Mouse (Mus musculus): ENCODE measurements around the gene Golph3. TPM values are rescaled to one million over a fixed set of nuclear protein-coding genes. Genes with fewer than 3 reads are reported as not detected.

Golph3 gene
- 82.7 and 84.0 TPM in 2 replicates for polyA plus RNA-seq (2012; rRNA removed)

DNA sequence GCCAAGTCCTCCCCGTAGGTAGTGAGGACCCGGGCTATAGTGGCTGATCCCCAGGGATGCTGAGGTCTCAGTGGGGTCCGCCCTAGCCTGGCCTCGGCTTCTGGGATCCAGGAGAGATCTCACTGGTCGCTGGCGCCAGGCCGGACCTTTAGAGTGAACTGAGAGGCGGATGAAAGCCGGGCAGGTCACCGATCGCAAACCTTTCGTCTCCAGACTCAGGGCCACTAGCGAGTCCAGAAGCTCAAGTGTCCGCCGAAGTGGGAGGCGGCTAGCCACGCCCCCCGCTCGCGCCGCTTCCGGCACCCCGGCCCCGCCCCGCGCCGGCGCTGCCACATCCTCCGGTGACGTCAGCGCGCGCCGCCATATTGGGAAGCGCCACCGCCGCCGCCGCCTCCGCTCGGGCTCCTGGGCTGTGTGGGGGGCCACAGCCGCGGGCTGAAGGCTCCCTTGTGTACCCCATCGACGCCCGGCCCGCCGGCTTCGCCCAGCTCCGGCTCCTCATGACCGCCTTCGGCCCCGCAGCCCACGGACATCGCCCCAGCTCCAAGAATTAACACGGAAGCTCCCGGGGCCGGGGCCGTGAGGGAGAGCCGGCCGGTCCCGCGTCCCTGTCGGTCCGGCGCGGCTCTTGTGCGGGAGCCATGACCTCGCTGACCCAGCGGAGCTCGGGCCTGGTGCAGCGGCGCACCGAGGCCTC lies at the start of gene Golph3:
Golph3 (plus strand) TSS at position 360 of the 697 bp plus-strand sequence.
- DNase-seq (ENCODE audit: low read depth) = peak; percentile 97
- TF ChIP-seq CTCF (IDR thresholded peaks at IDR 0.05; ENCODE audit: borderline replicate concordance, extremely low read depth, insufficient read depth, insufficient read length) (no peak), POLR2A (IDR thresholded peaks at IDR 0.05; ENCODE audit: borderline replicate concordance, extremely low read depth, insufficient read depth, insufficient read length, poor library complexity, severe bottlenecking) (peak; percentile 90)

DNA sequence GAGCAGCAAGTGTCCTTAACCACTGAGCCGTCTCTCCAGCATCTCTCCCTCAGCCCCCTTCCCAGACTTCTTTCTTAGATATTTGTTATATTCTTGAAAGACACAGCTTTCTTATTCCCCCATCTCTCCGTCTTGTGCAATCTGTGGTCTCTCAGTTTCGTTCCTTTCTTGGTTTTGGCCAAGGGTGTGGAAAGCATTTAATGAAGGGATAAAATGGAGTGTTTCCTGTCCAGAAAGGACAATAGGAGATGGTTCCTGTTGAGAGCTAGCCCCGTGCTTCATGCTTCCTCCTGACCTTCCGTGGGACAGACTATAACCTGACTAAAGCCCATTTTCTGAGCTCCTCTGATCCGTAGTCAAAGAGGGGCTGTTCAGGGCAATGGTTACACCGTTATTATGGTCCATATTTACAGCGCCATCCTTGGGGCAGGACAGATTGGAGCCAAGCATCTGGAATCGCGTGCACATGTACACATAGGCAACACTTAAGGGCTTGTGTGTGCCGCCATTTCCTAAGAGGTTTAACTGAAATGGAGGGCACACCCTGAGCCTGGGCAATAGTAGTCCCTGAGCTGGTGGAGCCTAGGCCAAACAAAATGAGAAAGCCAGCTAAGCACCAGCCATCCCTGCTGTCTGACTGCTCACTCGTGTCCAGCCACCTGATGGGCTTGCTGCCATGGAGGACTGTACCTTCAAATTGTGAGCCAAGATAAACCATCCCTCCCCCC lies 47.8 kb upstream of the Golph3 start:
- no peak for TF ChIP-seq POLR2A (IDR thresholded peaks at IDR 0.05; ENCODE audit: borderline replicate concordance, extremely low read depth, insufficient read depth, insufficient read length, poor library complexity, severe bottlenecking)
- TF ChIP-seq CTCF (IDR thresholded peaks at IDR 0.05; ENCODE audit: borderline replicate concordance, extremely low read depth, insufficient read depth, insufficient read length) = no peak
- DNase-seq (ENCODE audit: low read depth) = no peak

GRCm38 (mm10) chr15:12274053-12274769 lies 47.0 kb upstream of the Golph3 start:
- TF ChIP-seq CTCF (IDR thresholded peaks at IDR 0.05; ENCODE audit: borderline replicate concordance, extremely low read depth, insufficient read depth, insufficient read length) (0 out of 2 replicates have a peak, but pooled peaks have one; percentile 16), POLR2A (IDR thresholded peaks at IDR 0.05; ENCODE audit: borderline replicate concordance, extremely low read depth, insufficient read depth, insufficient read length, poor library complexity, severe bottlenecking) (no peak)
- peak; percentile 44 for DNase-seq (ENCODE audit: low read depth)

GRCm38 (mm10) chr15:12275091-12275623 lies 46.1 kb upstream of the Golph3 start:
- DNase-seq (ENCODE audit: low read depth) = no peak
- no peak for TF ChIP-seq POLR2A (IDR thresholded peaks at IDR 0.05; ENCODE audit: borderline replicate concordance, extremely low read depth, insufficient read depth, insufficient read length, poor library complexity, severe bottlenecking)
- no peak for TF ChIP-seq CTCF (IDR thresholded peaks at IDR 0.05; ENCODE audit: borderline replicate concordance, extremely low read depth, insufficient read depth, insufficient read length)

DNA sequence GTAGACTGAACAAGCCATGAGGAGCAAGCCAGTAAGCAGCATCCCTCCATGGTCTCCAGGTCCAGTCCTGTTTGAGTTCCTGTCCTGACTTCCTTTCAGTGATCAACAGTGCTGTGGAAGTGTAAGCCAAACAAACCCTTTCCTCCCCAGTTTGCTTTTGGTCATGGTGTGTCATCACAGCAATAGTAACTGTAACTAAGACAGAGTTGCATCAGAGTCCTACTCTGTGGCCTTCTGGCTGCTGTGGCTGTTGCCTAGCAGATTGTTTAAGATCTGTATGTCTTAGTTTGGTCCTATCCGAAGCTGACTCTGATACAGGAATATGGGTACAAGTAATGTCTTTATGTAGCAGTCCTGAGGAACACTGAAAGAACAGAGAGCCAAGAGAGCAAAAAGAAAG lies 41.4 kb upstream of the Golph3 start:
- no peak for DNase-seq (ENCODE audit: low read depth)
- TF ChIP-seq POLR2A (IDR thresholded peaks at IDR 0.05; ENCODE audit: borderline replicate concordance, extremely low read depth, insufficient read depth, insufficient read length, poor library complexity, severe bottlenecking) (no peak), CTCF (IDR thresholded peaks at IDR 0.05; ENCODE audit: borderline replicate concordance, extremely low read depth, insufficient read depth, insufficient read length) (no peak)

DNA sequence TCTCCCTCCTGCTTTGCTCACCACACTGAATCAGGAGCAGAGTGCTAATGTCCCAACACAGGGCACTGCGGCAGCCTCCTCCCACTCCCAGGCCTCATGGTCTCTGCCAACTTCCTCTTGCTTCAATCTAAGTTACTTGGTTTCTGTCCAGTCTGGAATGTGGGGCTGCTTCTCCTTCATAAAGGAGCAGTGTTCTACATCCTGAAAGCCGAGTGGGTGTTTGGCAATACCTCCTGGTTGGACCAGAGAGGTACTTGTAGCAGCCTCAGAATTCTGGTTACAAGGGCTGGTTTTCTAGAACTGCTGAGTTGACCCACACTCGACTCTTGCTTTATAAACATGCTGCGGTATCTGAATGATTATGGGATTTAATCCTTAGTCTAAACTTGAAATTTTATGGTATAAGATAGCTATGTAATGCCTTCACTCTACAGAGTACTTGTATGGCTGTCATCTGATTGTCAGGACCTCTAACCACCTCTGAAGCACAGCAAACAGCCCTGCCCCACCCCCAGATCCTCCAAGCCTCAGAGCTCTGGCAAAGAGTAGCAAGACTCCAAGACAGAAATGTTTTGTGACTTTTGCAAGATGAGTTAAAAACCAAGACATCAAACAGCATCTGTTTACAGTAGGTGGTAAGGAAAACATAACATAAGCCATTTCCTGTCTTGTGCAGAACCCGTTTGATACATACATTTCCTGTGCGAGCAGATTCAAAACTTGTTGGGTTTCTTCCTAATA lies 36.3 kb upstream of the Golph3 start:
- TF ChIP-seq CTCF (IDR thresholded peaks at IDR 0.05; ENCODE audit: borderline replicate concordance, extremely low read depth, insufficient read depth, insufficient read length) = no peak
- no peak for TF ChIP-seq POLR2A (IDR thresholded peaks at IDR 0.05; ENCODE audit: borderline replicate concordance, extremely low read depth, insufficient read depth, insufficient read length, poor library complexity, severe bottlenecking)
- DNase-seq (ENCODE audit: low read depth) = no peak

GRCm38 (mm10) chr15:12285535-12285809 lies 35.8 kb upstream of the Golph3 start:
- TF ChIP-seq CTCF (IDR thresholded peaks at IDR 0.05; ENCODE audit: borderline replicate concordance, extremely low read depth, insufficient read depth, insufficient read length) = no peak
- TF ChIP-seq POLR2A (IDR thresholded peaks at IDR 0.05; ENCODE audit: borderline replicate concordance, extremely low read depth, insufficient read depth, insufficient read length, poor library complexity, severe bottlenecking) = no peak

DNA sequence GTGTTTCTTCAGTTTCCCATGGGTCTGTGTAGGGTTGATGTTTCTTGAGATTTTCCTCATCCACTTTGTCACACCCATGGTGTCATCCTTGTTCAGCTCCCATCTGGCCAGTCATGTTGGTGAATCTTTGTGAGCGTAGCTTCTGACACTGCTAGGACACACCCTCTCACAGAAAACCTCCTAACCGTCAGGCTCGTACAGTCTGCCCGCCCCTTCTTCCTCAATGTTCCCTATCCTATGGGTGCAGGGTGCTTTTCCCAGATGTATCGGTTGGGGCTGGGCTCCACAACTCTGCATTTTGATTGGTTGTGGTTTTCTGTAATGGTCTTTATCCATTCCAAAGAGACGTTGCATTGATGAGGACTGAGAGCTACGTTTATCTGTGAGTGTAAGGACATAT lies 30.9 kb upstream of the Golph3 start:
- no peak for TF ChIP-seq CTCF (IDR thresholded peaks at IDR 0.05; ENCODE audit: borderline replicate concordance, extremely low read depth, insufficient read depth, insufficient read length)
- TF ChIP-seq POLR2A (IDR thresholded peaks at IDR 0.05; ENCODE audit: borderline replicate concordance, extremely low read depth, insufficient read depth, insufficient read length, poor library complexity, severe bottlenecking) = no peak
- no peak for DNase-seq (ENCODE audit: low read depth)

More at GRCm38 (mm10) chr15:12285535-12285809, 35.8 kb upstream of the Golph3 start:
- DNase-seq (ENCODE audit: low read depth) = no peak

- DNase-seq (ENCODE audit: low read depth) = no peak
- TF ChIP-seq POLR2A (IDR thresholded peaks at IDR 0.05; ENCODE audit: borderline replicate concordance, extremely low read depth, insufficient read depth, insufficient read length, poor library complexity, severe bottlenecking) = no peak
- TF ChIP-seq CTCF (IDR thresholded peaks at IDR 0.05; ENCODE audit: borderline replicate concordance, extremely low read depth, insufficient read depth, insufficient read length) = no peak
These were observed 29.5 kb upstream of the Golph3 start for GRCm38 (mm10) chr15:12291757-12292156.

- TF ChIP-seq POLR2A (IDR thresholded peaks at IDR 0.05; ENCODE audit: borderline replicate concordance, extremely low read depth, insufficient read depth, insufficient read length, poor library complexity, severe bottlenecking) (no peak), CTCF (IDR thresholded peaks at IDR 0.05; ENCODE audit: borderline replicate concordance, extremely low read depth, insufficient read depth, insufficient read length) (no peak)
- no peak for DNase-seq (ENCODE audit: low read depth)
These were observed 25.0 kb upstream of the Golph3 start for GRCm38 (mm10) chr15:12296228-12296627.

All from brain, embryonic 14.5 days (tissue).